Mouse (Mus musculus) embryonic fibroblast, embryonic 13.5 days (primary cell): Measurements from ENCODE around the gene Soat1.
A peak's percentile ranks its signal among the peaks of the same experiment; 100 is the strongest.

Experiments used
- CTCF ChIP-seq: IDR thresholded peaks from 2 replicates; pipeline ENCODE4 v1.5.1; 2011; ENCODE audit warnings: mild to moderate bottlenecking, control low read depth, low read length, moderate library complexity, borderline replicate concordance; ENCODE audit not compliant: insufficient read depth
- POLR2A ChIP-seq: IDR thresholded peaks from 2 replicates; pipeline ENCODE4 v1.6.1; 2011; ENCODE audit warnings: low read depth, mild to moderate bottlenecking, control low read depth, low read length, moderate library complexity

GRCm38 (mm10) chr1:156473961-156474503 lies at the start of gene Soat1:
- no peak for TF ChIP-seq CTCF
- peak; percentile 91 for TF ChIP-seq POLR2A
